ENCODE assay signal across 21 mouse cellular contexts in the genomic region with DNA sequence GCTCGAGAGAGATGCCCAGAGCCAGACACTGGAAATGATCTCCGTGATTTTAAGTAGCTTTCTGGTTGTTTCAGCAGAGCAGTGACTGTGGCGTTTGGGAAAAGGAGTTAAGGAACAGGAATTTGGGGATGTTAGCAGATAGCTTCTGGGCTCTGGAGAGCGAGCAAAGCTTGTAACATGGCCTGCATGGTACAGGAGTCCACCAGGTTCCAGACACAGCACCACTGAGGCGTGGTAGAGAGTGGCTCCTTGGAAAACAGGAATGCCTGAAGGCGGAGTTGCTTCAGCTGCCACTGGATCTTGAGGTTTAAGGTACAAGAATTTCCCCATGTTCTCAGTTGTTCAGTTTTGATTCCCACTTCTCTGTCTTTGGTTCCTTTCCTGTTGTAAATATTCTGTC.
"Had no signal": no experiment of that assay in that cellular context is flagged by ENCODE, and none has a peak within 500 bp of the region (broad histone marks: within the 10 kb centered on the region; RNA-seq: fewer than 3 reads in every experiment).

No protein-coding gene starts in this region.

- DNase-seq: layer of hippocampus, postnatal 36 days; left cerebral cortex, postnatal 4 days; liver, postnatal 0 days; lung, embryonic 14.5 days; thymus, adult 2 months; thymus, postnatal 14 days; thymus, postnatal 4 days had no signal

- H3K4me1 ChIP-seq: midbrain, embryonic 10.5 days; midbrain, embryonic 13.5 days had no signal

- H3K4me3 ChIP-seq: left cerebral cortex, adult 2 months; limb, embryonic 12.5 days; limb, embryonic 15.5 days; midbrain, embryonic 10.5 days; midbrain, embryonic 13.5 days; myocyte; neural tube, embryonic 13.5 days had no signal

- H3K27me3 ChIP-seq: limb, embryonic 12.5 days; limb, embryonic 15.5 days; midbrain, embryonic 13.5 days; neural tube, embryonic 13.5 days had no signal

- H3K9me3 ChIP-seq: limb, embryonic 12.5 days; limb, embryonic 15.5 days; midbrain, embryonic 10.5 days; midbrain, embryonic 13.5 days; neural tube, embryonic 13.5 days had no signal

- H3K27ac ChIP-seq: kidney, postnatal 0 days; left cerebral cortex, adult 2 months; limb, embryonic 12.5 days; limb, embryonic 15.5 days; liver, embryonic 14.5 days; macrophage; midbrain, embryonic 10.5 days; midbrain, embryonic 13.5 days; neural tube, embryonic 13.5 days; stomach, postnatal 0 days had no signal

- H3K9ac ChIP-seq: limb, embryonic 12.5 days; limb, embryonic 15.5 days; liver, embryonic 14.5 days; liver, postnatal 0 days; lung, embryonic 14.5 days; midbrain, embryonic 13.5 days; neural tube, embryonic 13.5 days had no signal

- H3K4me2 ChIP-seq: limb, embryonic 12.5 days; limb, embryonic 15.5 days; liver, embryonic 11.5 days; lung, embryonic 14.5 days; midbrain, embryonic 13.5 days; neural tube, embryonic 13.5 days had no signal

- ATAC-seq: liver, postnatal 0 days; lung, postnatal 0 days; midbrain, embryonic 13.5 days; midbrain, embryonic 16.5 days had no signal

- H3K36me3 ChIP-seq: midbrain, embryonic 13.5 days had no signal
